Mouse (Mus musculus) kidney, adult 8-10 months (tissue): ENCODE measurements at regions not wholly inside any gene's neighbourhood (a gene's known extent, or its start where the extent isn't known, plus 50 kb on each side); places are given as distances from the start of the nearest gene placed in this dataset.

Experiments used
- DNase-seq, 2 experiments: peaks; one replicate each; pipeline ENCODE4 v3.0.0; 2022

GRCm38 (mm10) chr11:18821384-18821783 is 197.4 kb downstream of the Meis1 start:
- peak; percentile 2 to 41 for DNase-seq

DNA sequence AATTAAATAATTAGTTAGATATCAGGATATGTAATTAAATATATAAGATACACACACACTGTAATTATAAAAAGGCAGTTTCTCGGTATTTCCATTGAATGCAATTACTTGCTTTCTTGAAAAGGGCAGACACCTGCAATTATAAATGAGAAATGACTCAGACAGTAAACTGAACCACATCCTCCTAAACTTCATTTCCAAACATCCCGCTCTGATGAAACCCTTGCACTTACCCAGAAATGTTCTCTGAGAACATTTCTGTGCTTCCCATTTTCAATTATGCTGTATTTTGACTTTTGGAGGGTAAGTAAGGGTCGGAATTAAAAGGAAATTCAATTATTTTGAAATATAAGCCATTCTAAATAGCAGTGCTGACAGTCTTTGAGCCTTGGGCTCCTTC is 204.7 kb downstream of the Meis1 start:
- DNase-seq = no peak

GRCm38 (mm10) chr11:18767479-18767878 is 251.3 kb downstream of the Meis1 start:
- no peak for DNase-seq

DNA sequence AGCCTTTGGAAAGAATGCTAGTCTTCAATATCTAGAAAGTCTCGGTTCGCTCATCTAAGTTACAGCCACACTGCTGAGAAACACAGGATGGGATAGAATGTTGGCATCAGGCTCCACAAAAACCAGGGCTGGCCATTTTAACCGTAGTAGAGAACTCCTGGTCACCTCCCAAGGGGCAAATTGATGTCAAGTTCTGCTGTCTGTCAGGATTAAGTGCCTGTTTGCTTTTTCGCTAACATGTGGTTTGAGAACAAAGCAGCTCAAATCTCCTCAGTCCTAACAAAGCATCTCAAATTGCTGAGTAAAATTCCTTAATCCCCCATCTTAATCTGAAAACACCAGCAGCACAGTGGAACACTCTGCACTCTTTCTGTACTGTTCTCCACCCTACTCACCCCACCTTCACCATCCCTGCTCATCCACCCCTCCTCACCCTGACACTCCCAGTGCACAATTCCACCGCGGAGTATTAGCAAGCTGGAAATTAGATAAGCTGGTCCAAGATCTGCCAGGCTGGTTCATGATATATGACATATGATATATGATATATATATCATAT is 252.2 kb downstream of the Meis1 start:
- no peak for DNase-seq

DNA sequence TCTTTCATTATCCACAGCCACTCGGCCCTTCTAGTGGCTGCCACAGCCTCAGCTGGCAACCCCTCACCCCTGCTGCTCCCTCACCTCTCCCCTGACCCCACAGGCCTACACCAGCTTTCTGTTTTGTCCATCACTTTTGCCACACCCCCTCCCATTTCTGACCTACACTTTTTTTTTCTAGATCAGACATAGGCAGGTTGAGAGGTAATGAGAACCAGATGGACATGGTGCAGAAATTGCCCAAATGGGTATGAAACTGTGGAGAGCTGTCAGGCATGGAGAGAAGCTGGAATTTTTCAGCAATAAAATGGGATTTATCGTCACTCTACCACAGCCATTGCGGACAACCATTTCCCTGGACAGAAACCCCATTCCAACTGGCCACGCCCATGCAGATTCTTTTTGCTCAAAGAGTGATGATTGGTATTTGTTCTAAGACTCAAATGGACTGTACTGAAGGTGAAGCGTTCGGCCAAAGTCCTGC is 260.2 kb downstream of the Meis1 start:
- no peak for DNase-seq

- no peak for DNase-seq
These were observed 262.2 kb downstream of the Meis1 start for GRCm38 (mm10) chr11:18756576-18756975.

DNA sequence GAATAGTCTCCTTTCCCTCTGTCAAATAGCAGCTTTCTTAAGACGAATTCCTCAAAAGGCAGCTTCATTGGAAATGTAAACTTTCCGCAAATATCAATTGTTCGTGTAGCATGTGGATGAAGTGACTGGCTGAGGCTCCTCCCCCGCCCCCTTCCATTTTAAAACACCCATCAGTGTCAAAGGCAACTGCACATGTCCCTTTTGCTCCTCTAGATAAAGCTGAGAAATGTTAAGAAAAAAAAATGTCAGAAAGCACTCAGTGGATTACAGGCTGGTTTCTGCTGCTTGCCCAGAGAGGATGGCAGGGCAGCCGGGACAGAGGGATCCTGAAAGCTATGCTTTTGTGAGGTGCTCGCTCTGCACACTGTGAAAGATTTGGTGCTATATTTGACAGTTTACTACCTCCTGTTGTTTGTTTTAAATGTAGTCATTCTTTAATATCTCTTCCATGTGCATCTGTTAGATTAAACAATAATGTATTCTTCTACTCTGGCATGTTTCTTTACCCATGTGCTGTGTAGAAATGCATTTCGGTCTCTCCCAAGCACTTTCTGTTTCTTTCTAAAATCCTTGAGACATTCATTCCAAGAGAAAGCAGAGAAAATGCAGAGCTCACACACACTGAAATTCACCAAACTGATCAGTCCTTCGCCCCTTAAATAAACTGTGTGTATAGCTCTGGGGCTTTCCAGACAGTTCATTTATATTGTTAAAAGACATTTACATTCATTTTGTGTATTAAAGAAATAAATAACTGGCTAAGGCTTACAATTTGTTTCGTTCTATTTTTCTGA is 263.9 kb downstream of the Meis1 start:
- no peak for DNase-seq

GRCm38 (mm10) chr11:18753856-18754255 is 264.9 kb downstream of the Meis1 start:
- DNase-seq = no peak

DNA sequence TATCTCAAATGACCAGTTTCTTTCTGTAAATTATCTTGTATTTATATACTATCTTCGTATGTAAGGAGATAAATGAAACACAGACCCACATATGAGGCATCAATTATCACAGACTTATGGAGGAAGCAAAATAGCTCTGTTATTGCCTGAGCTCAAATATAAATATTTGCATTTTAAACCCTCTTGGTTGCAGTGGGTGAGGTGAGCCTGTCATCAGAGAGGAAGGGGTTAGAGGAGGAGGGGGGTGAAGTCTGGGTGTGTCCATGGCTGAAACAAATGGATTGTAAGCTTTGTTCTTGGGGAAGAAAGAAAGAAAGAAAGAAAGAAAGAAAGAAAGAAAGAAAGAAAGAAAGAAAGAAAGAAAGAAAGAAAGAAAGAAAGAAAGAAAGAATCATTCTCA is 265.5 kb downstream of the Meis1 start:
- DNase-seq = no peak

- DNase-seq = no peak
These were observed 266.3 kb downstream of the Meis1 start for GRCm38 (mm10) chr11:18752512-18752911.

- DNase-seq = no peak
These were observed 267.6 kb downstream of the Meis1 start for GRCm38 (mm10) chr11:18750911-18751841.

- DNase-seq = no peak
These were observed 268.8 kb downstream of the Meis1 start for GRCm38 (mm10) chr11:18750080-18750375.

GRCm38 (mm10) chr11:18749265-18750079 is 269.3 kb downstream of the Meis1 start:
- no peak for DNase-seq

DNA sequence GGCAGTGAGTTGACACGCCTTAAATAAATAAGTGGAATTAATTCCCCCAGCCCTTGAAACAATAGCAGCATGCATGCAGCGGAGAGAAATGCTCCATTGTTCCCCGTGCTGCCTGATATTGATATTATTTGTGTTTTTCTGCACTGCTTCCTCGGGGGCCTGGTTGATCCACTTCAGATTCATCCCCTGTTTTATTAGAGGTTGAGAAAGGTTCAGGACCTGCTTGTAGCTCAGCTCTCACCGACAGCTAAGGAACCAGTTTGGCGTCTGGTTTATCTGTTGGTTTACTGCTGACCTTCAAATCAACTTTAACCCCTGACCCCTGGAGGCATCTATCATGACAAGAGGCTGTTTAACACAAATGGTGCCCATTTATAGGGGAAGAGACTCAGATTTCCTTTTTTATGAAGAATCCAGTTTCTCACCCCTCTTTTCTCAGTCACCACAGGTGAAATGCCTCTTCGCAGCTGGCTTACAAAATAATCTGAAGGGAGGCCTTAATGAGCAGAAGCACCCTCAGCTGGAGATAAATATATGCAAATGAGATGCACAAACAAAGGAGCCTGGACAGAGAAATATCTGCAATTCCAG is 270.8 kb downstream of the Meis1 start:
- no peak for DNase-seq

DNA sequence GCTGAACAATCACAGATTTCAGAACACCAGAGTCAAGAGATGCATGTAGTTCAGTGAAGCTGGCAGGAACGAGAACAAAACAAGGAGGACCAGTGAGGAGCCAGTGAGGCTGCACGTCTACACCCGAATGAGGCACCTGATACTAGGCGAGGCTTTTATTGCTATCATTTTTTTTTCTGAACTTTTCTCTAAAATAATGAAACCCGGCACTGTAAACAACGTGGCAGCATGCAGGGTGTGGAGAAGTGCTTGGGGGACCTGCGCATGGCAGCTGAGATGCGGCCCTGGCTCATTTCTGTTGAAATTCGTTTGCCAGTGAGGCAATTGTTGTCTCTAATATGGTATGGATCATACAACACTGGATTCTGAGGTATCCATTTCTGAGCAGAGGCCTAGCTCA is 271.4 kb downstream of the Meis1 start:
- no peak for DNase-seq

GRCm38 (mm10) chr11:18746486-18746885 is 272.3 kb downstream of the Meis1 start:
- no peak for DNase-seq

- no peak for DNase-seq
These were observed 272.9 kb downstream of the Meis1 start for GRCm38 (mm10) chr11:18745840-18746239.

DNA sequence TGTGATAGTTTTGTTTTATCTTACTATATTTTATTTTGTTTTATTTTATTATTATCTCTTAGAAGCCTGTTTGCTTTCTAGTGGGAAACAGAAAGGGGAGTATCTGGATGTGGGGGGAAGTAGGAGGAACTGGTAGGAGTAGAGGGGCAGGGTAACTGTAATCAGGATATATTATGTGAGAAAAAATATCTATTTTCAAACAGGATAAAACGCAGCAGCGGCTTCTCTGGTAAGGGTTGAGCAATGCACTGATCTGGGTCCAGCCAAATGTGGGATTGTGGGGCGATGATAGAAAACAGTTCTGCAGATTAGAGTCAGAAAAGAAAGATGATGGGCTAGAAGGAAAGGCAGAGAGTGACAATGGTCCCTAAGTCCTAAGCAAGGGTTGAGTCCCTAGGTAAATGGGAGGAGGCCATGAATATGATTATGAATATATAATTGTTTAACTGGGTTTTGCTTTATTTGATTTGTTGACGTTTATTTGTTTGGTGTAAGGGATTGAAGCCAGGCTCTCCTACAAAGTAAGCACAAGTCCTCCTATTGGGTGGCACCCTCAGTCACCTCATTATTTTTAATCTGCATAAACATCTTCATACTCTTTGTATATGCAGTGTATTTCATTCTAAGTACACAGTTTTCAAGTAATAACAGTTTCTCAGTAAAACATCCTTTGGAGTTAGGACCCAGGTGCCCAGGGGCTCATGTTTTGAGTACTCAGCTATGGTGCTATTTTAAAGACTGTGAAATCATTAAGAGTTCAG is 283.7 kb downstream of the Meis1 start:
- no peak for DNase-seq

DNA sequence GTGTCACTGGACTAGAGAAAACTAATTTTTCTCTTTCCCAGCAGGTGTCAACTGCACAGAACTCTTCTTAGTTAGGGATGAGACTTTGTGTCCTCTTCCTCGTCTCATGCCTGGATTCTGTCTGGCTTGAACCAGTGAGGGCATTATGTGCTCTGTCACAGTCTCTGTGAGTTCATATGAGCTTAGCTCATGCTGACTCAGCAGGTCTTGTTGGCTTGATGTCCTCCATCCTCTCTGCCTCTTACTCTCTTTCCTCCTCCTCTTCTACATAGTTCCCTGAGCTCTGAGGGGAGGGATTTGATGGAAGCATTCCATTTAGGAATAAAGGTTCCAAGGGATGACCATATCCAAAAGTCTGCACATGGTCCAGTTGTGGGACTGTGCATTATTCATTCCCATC is 284.7 kb downstream of the Meis1 start:
- no peak for DNase-seq

GRCm38 (mm10) chr11:18729742-18730141 is 289.0 kb downstream of the Meis1 start:
- no peak for DNase-seq

- DNase-seq = no peak
These were observed 296.0 kb downstream of the Meis1 start for GRCm38 (mm10) chr11:18722770-18723169.

DNA sequence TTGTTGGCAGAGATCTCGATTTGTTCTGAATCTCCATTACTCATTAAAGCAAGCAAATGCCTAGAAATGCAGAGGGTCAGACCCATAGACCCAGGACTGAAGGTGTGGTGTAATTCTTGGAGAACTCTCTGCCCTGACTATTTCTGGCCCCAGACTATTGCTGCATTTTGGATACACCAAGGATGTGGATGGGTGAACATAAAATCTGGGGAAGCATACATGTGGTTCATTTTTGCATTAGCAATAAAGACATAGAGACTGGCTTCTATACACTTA is 303.0 kb downstream of the Meis1 start:
- DNase-seq = no peak
